Comparison of ENCODE assay signal across 25 mouse cellular contexts in genomic region chr8:48490635-48491165, GRCm38 (mm10).
DNase-seq lines count a peak whose midpoint lies in the region; ATAC-seq and TF ChIP-seq lines count a peak whose summit lies in the region.
"Had no signal": no experiment of that assay in that cellular context is flagged by ENCODE, and none has a peak within 500 bp of the region (broad histone marks: within the 10 kb centered on the region; RNA-seq: fewer than 3 reads in every experiment).

No protein-coding gene starts in this region.

- no peaks in the 10 kb centered on the region for H3K9me3 ChIP-seq in liver, postnatal 0 days (ENCODE audit: low read length)
- H3K9me3 ChIP-seq in forebrain, embryonic 12.5 days, result no peaks in the 10 kb centered on the region
- no peaks in the 10 kb centered on the region for H3K9me3 ChIP-seq in forebrain, embryonic 13.5 days (replicated peaks)
- H3K9me3 ChIP-seq in limb, embryonic 15.5 days, result no peaks in the 10 kb centered on the region
- H3K9me3 ChIP-seq: embryonic facial prominence, embryonic 10.5 days; hindbrain, embryonic 10.5 days; intestine, embryonic 15.5 days; neural tube, embryonic 12.5 days had no signal

- no peak for DNase-seq in liver, postnatal 0 days
- DNase-seq in liver, result no peak
- no peak for DNase-seq in heart, adult 9 months (ENCODE audit: low spot score in 2 of 2)
- DNase-seq: adrenal gland, adult 2 months; cerebellum, adult 11-12 months; cerebellum, postnatal 10 days; gastrocnemius, adult 2 months; heart, postnatal 10 days; kidney, adult 9 months; kidney, postnatal 14 days; layer of hippocampus, postnatal 36 days; lung, adult 2 months; lung, postnatal 14 days; spleen, adult 18-20 months had no signal

- TF ChIP-seq EP300 in liver, postnatal 0 days (IDR thresholded peaks at IDR 0.05; ENCODE audit: low read depth), result no peak

- H3K36me3 ChIP-seq in liver, postnatal 0 days (replicated peaks; ENCODE audit: insufficient read depth, low read length), result no peaks in the 10 kb centered on the region
- no peaks in the 10 kb centered on the region; the same call in 1 of the 2 replicates for H3K36me3 ChIP-seq in forebrain, embryonic 12.5 days (replicated peaks)
- no peaks in the 10 kb centered on the region for H3K36me3 ChIP-seq in forebrain, embryonic 13.5 days (ENCODE audit: poor library complexity, severe bottlenecking)
- H3K36me3 ChIP-seq in limb, embryonic 15.5 days, result no peaks in the 10 kb centered on the region
- H3K36me3 ChIP-seq: intestine, embryonic 15.5 days; neural tube, embryonic 12.5 days had no signal

- no peak overlapping the region for H3K4me3 ChIP-seq in liver, postnatal 0 days (ENCODE audit: low read depth, low read length)
- no peak overlapping the region for H3K4me3 ChIP-seq in forebrain, embryonic 12.5 days (replicated peaks)
- no peak overlapping the region for H3K4me3 ChIP-seq in forebrain, embryonic 13.5 days
- no peak overlapping the region for H3K4me3 ChIP-seq in limb, embryonic 15.5 days
- H3K4me3 ChIP-seq: embryonic facial prominence, embryonic 10.5 days; gastrocnemius, adult 2 months; hindbrain, embryonic 10.5 days; intestine, embryonic 15.5 days; neural tube, embryonic 12.5 days had no signal

- WGBS in liver, postnatal 0 days (ENCODE audit: insufficient replicate concordance), result 59% methylated on average over 6 of the region's 6 CpGs
- WGBS in forebrain, embryonic 12.5 days, result 59% methylated on average over 6 of the region's 6 CpGs
- 46% methylated on average over 6 of the region's 6 CpGs for WGBS in forebrain, embryonic 13.5 days
- WGBS in limb, embryonic 15.5 days, result 53% methylated on average over 6 of the region's 6 CpGs

- H3K9ac ChIP-seq in liver, postnatal 0 days (replicated peaks), result no peak overlapping the region
- H3K9ac ChIP-seq in forebrain, embryonic 12.5 days, result no peak overlapping the region
- H3K9ac ChIP-seq in forebrain, embryonic 13.5 days, result no peak overlapping the region
- H3K9ac ChIP-seq in limb, embryonic 15.5 days, result no peak overlapping the region
- H3K9ac ChIP-seq: intestine, embryonic 15.5 days; neural tube, embryonic 12.5 days had no signal

- no peaks in the 10 kb centered on the region for H3K4me1 ChIP-seq in liver, postnatal 0 days (ENCODE audit: insufficient read depth)
- peaks cover 41% of the 10 kb centered on the region for H3K4me1 ChIP-seq in forebrain, embryonic 12.5 days
- H3K4me1 ChIP-seq in forebrain, embryonic 13.5 days, result peaks cover 35% of the 10 kb centered on the region
- peaks cover 16% of the 10 kb centered on the region; the same call in 1 of the 2 replicates for H3K4me1 ChIP-seq in limb, embryonic 15.5 days
- H3K4me1 ChIP-seq: intestine, embryonic 15.5 days had no signal

- H3K27me3 ChIP-seq in liver, postnatal 0 days (ENCODE audit: insufficient read depth, low read length), result no peaks in the 10 kb centered on the region
- no peaks in the 10 kb centered on the region for H3K27me3 ChIP-seq in forebrain, embryonic 12.5 days
- H3K27me3 ChIP-seq in forebrain, embryonic 13.5 days, result no peaks in the 10 kb centered on the region
- H3K27me3 ChIP-seq in limb, embryonic 15.5 days, result no peaks in the 10 kb centered on the region
- H3K27me3 ChIP-seq: intestine, embryonic 15.5 days; neural tube, embryonic 12.5 days had no signal

- no peak for TF ChIP-seq CTCF in liver, postnatal 0 days (IDR thresholded peaks at IDR 0.05; ENCODE audit: low read depth)

- no peak overlapping the region for H3K27ac ChIP-seq in liver, postnatal 0 days (ENCODE audit: low read depth)
- no peak overlapping the region for H3K27ac ChIP-seq in forebrain, embryonic 12.5 days
- no peak overlapping the region for H3K27ac ChIP-seq in forebrain, embryonic 13.5 days
- H3K27ac ChIP-seq in limb, embryonic 15.5 days, result no peak overlapping the region
- H3K27ac ChIP-seq: embryonic facial prominence, embryonic 10.5 days; gastrocnemius, adult 2 months; hindbrain, embryonic 10.5 days; intestine, embryonic 15.5 days; neural tube, embryonic 12.5 days had no signal

- no peak overlapping the region for H3K4me2 ChIP-seq in liver, postnatal 0 days (ENCODE audit: low read depth, low read length)
- H3K4me2 ChIP-seq in forebrain, embryonic 12.5 days, result peak overlapping the region; percentile 22; the same call in 1 of the 2 replicates
- H3K4me2 ChIP-seq in forebrain, embryonic 13.5 days, result peak overlapping the region; percentile 44
- peak overlapping the region; percentile 13; the same call in 1 of the 2 replicates for H3K4me2 ChIP-seq in limb, embryonic 15.5 days
- H3K4me2 ChIP-seq: heart, embryonic 11.5 days; intestine, embryonic 15.5 days; liver, embryonic 11.5 days; neural tube, embryonic 12.5 days had no signal

- peak; percentile 89 for ATAC-seq in liver, postnatal 0 days
- peak; percentile 14; the same call in 1 of the 2 replicates for ATAC-seq in forebrain, embryonic 12.5 days (ENCODE audit: low FRiP score)
- no peak for ATAC-seq in forebrain, embryonic 13.5 days
- no peak for ATAC-seq in limb, embryonic 15.5 days (ENCODE audit: insufficient number of reproducible peaks, low FRiP score, low TSS enrichment, low read depth)
- no peak for ATAC-seq in megakaryocyte progenitor cell, adult 5-6 weeks (replicated peaks; ENCODE audit: poor library complexity)
- ATAC-seq: hindbrain, embryonic 16.5 days; intestine, embryonic 15.5 days had no signal

Comparison
In these comparisons a context has a peak if more than half of its experiments do, and no peak if none do; other contexts are left out.
1. ATAC-seq: peak in liver, postnatal 0 days (single experiment) and forebrain, embryonic 12.5 days (single experiment); none in forebrain, embryonic 13.5 days (single experiment), limb, embryonic 15.5 days (single experiment) and megakaryocyte progenitor cell, adult 5-6 weeks (single experiment).